Mouse (Mus musculus): Measurements from ENCODE around the gene Poll.

- TF ChIP-seq HCFC1 (IDR thresholded peaks at IDR 0.05; ENCODE audit: low read depth, low read length) (no peak), CHD1 (IDR thresholded peaks at IDR 0.05; ENCODE audit: low read depth, low read length) (no peak), SIN3A (IDR thresholded peaks at IDR 0.05; ENCODE audit: low read length) (no peak), POLR2A (IDR thresholded peaks at IDR 0.05; ENCODE audit: low read depth, low read length) (no peak), NRF1 (IDR thresholded peaks at IDR 0.05; ENCODE audit: low read depth, low read length) (no peak), CTCF (conservative IDR thresholded peaks at IDR 0.05 in 1 of 2, IDR thresholded peaks at IDR 0.05 in 1 of 2; ENCODE audit: low read depth in 2 of 2, low read length in 2 of 2) (no peak), ZC3H11A (IDR thresholded peaks at IDR 0.05; ENCODE audit: low read depth, low read length) (no peak), CHD2 (IDR thresholded peaks at IDR 0.05; ENCODE audit: low read length) (no peak), E2F4 (IDR thresholded peaks at IDR 0.05; ENCODE audit: insufficient replicate concordance, low read depth, low read length) (no peak), ZKSCAN1 (IDR thresholded peaks at IDR 0.05; ENCODE audit: borderline replicate concordance, low read depth, low read length) (no peak), EP300 (IDR thresholded peaks at IDR 0.05; ENCODE audit: low read length) (no peak), POLR2AphosphoS2 (IDR thresholded peaks at IDR 0.05; ENCODE audit: low read depth, low read length) (no peak), MAX (IDR thresholded peaks at IDR 0.05; ENCODE audit: low read length) (no peak)
These were observed 48.9 kb downstream of the Poll start for GRCm38 (mm10) chr19:45511406-45511805.
